Mouse (Mus musculus): ENCODE data around the gene Gm19935. TPM values are rescaled to one million over a fixed set of nuclear protein-coding genes. Genes with fewer than 3 reads are reported as not detected.

Gene Gm19935
- total and polyA plus RNA-seq, 3 experiments = not detected

DNA sequence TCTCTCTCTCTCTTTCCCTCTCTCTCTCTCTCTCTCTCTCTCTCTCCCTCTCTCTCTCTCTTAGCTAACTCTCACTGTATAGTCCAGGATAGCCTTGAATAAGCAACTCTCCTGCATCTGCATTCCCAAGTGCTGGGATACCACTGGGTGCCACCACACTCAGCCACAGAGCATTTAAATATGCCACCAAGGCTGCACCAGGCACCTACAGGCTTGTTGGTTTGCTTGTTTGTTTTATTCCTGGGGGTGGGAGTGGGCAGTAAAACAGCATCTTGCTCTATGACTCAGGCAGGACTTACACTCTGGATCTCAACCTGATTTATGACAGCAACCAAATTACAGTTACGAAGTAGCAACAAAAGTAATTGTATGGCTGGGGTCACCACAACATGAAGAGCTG lies 25.6 kb downstream of the Gm19935 start:
- Histone ChIP-seq H3K9me3 (replicated peaks; ENCODE audit: low read length) (no peaks in the 10 kb centered on the region), H3K4me2 (ENCODE audit: insufficient read depth, low read depth, poor library complexity, severe bottlenecking) (no peak overlapping the region), H3K9ac (ENCODE audit: insufficient read depth, low read depth) (no peak overlapping the region), H3K79me2 (replicated peaks; ENCODE audit: control insufficient read depth, extremely low read depth, insufficient read depth, poor library complexity, severe bottlenecking) (no peaks in the 10 kb centered on the region), H3K27ac (ENCODE audit: insufficient read depth, low read depth) (no peak overlapping the region), H3K4me1 (ENCODE audit: control insufficient read depth in 1 of 2, insufficient read depth in 2 of 2) (peaks cover 4 to 19% of the 10 kb centered on the region in 2 experiments; a peak in 3 of 4 replicates), H3K36me3 (replicated peaks in 1 of 2; ENCODE audit: control insufficient read depth in 1 of 2, insufficient read depth in 1 of 2, low read length in 1 of 2) (no peaks in the 10 kb centered on the region), H3K27me3 (replicated peaks) (no peaks in the 10 kb centered on the region), H3K4me3 (replicated peaks in 1 of 3; ENCODE audit: low read depth in 2 of 3, low read length in 2 of 3, poor library complexity in 1 of 3) (no peak overlapping the region)
- in situ Hi-C loops (cut with MboI; ENCODE audit: low pct_ligation_motif_present, low pct_unique_long_range_greater_than_20kb, low sequenced_read_pairs) = loop anchor here (25.0 kb wide), 1 partner anchor 779 kb away; no protein-coding TSS in a partner anchor
- TF ChIP-seq RCOR1 (conservative IDR thresholded peaks at IDR 0.05; ENCODE audit: low read depth, low read length) = no peak
- TF ChIP-seq IRF4 (IDR thresholded peaks at IDR 0.05; ENCODE audit: low read depth, low read length) = no peak
- TF ChIP-seq RAD21 (IDR thresholded peaks at IDR 0.05; ENCODE audit: low read depth, low read length) = no peak
- TF ChIP-seq USF2 (conservative IDR thresholded peaks at IDR 0.05; ENCODE audit: low read depth, low read length) = no peak
- no peak for DNase-seq (ENCODE audit: extremely low read depth)
- dilution Hi-C loops (cut with MboI; ENCODE audit: extremely low pct_ligation_motif_present, extremely low pct_unique_long_range_greater_than_20kb, low sequenced_read_pairs) = no loop called here

DNA sequence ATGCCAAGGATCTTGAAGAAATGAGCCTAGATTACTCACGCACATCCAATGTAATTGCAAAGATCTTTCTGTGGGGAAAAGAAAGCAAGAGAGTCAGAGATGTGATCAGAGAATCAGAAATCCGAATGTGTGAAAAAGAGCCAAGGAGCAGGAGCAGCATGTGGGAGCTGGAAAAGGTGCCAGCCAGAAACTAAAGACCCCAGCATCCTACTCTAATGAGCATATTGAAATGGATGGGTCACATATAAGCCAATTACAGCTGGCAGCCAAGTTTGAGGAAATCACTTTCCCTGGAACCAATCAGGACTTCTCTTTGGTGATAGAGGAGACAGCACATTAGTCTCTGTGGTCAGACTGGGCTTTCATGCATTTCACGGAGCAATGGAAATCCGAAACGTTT lies 47.4 kb downstream of the Gm19935 start:
- H3K27ac ChIP-seq (ENCODE audit: insufficient read depth, low read depth) = no peak overlapping the region
- H3K79me2 ChIP-seq (replicated peaks; ENCODE audit: control insufficient read depth, extremely low read depth, insufficient read depth, poor library complexity, severe bottlenecking) = no peaks in the 10 kb centered on the region
- DNase-seq (ENCODE audit: extremely low read depth) = no peak
- no peaks in the 10 kb centered on the region for H3K27me3 ChIP-seq (replicated peaks)
- in situ Hi-C loops (cut with MboI; ENCODE audit: low pct_ligation_motif_present, low pct_unique_long_range_greater_than_20kb, low sequenced_read_pairs) = loop anchor here (25.0 kb wide), 1 partner anchor 907 kb away; no protein-coding TSS in a partner anchor
- H3K9me3 ChIP-seq (replicated peaks; ENCODE audit: low read length) = peaks cover 3% of the 10 kb centered on the region
- no peaks in the 10 kb centered on the region for H3K4me1 ChIP-seq (ENCODE audit: control insufficient read depth in 1 of 2, insufficient read depth in 2 of 2)
- TF ChIP-seq CHD1 (IDR thresholded peaks at IDR 0.05; ENCODE audit: low read depth, low read length) = no peak
- TF ChIP-seq TBP (conservative IDR thresholded peaks at IDR 0.05; ENCODE audit: low read depth, low read length) = no peak
- TF ChIP-seq KAT2A (IDR thresholded peaks at IDR 0.05; ENCODE audit: insufficient replicate concordance, low read length) = no peak
- TF ChIP-seq CHD2 (IDR thresholded peaks at IDR 0.05; ENCODE audit: low read length) = no peak
- no peak overlapping the region for H3K9ac ChIP-seq (ENCODE audit: insufficient read depth, low read depth)
- dilution Hi-C loops (cut with MboI; ENCODE audit: extremely low pct_ligation_motif_present, extremely low pct_unique_long_range_greater_than_20kb, low sequenced_read_pairs) = no loop called here
- no peaks in the 10 kb centered on the region for H3K36me3 ChIP-seq (replicated peaks in 1 of 2; ENCODE audit: control insufficient read depth in 1 of 2, insufficient read depth in 1 of 2, low read length in 1 of 2)
- no peak overlapping the region for H3K4me2 ChIP-seq (ENCODE audit: insufficient read depth, low read depth, poor library complexity, severe bottlenecking)
- H3K4me3 ChIP-seq (replicated peaks in 1 of 3; ENCODE audit: low read depth in 2 of 3, low read length in 2 of 3, poor library complexity in 1 of 3) = no peak overlapping the region

Other genes with a start within 250 kb of the Gm19935 start
- gene Chd9, start 11.0 kb upstream of the Gm19935 start, total RNA-seq (2012; rRNA removed) = 15.1 and 17.2 TPM in 2 replicates
- 11.8 and 12.7 TPM in 2 replicates for gene Chd9, start 11.0 kb upstream of the Gm19935 start, total RNA-seq (2014; rRNA removed)
- gene Chd9, start 11.0 kb upstream of the Gm19935 start, polyA plus RNA-seq (2012; ENCODE audit: insufficient read length, low read depth) = 52.5 and 188 TPM in 2 replicates